Mouse (Mus musculus): ENCODE measurements around the gene Ssr3.

GRCm38 (mm10) chr3:65391784-65392420 is 521 bp downstream of the Ssr3 start:
- TF ChIP-seq CTCF (IDR thresholded peaks at IDR 0.05; ENCODE audit: low read depth, low read length) (no peak), TAL1 (conservative IDR thresholded peaks at IDR 0.05; ENCODE audit: low read depth, low read length) (no peak), GATA1 (IDR thresholded peaks at IDR 0.05; ENCODE audit: borderline replicate concordance, low read length) (no peak)
